Mouse (Mus musculus): ENCODE results near the gene Limk2. TPM values are rescaled to one million over a fixed set of nuclear protein-coding genes. Genes with fewer than 3 reads are reported as not detected.
A peak's percentile ranks its signal among the peaks of the same experiment; 100 is the strongest.

The Limk2 gene
- polyA plus RNA-seq, 1 experiment from 2014 or later: 74.8 TPM

DNA sequence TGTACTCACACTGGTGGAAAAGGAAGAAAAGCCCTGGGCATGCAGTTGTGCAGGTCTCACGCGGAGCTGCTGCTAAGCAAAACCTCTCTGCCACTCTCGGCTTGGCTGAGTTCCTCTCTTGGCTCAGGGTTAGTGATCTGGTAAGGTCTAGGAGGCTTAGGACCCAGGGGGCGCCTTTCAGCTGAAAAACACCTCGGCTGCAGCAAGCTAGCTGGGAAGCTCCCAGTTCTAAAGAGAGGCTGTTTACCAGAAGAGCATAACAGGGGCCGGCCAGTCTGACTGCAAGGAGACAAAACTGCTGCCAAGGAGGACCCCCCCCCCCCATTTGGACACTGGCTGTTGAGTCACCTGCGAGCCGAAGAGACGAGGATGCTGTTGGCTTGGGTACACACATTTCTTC lies 78.4 kb downstream of the Limk2 start:
- Histone ChIP-seq H3K4me2 (replicated peaks; ENCODE audit: low read depth, low read length) (peak overlapping the region; percentile 88), H3K36me3 (ENCODE audit: control insufficient read depth, insufficient read depth, low read length) (no peaks in the 10 kb centered on the region), H3K4me1 (replicated peaks; ENCODE audit: control insufficient read depth, insufficient read depth, low read length) (peaks cover 2% of the 10 kb centered on the region; the same call in 1 of the 2 replicates), H3K27me3 (ENCODE audit: control insufficient read depth, insufficient read depth, low read length) (no peaks in the 10 kb centered on the region), H3K9ac (ENCODE audit: low read depth, low read length) (peak overlapping the region; percentile 61), H3K4me3 (ENCODE audit: low read depth, low read length) (peak overlapping the region; percentile 40), H3K27ac (ENCODE audit: low read depth, low read length) (peak overlapping the region; percentile 30; the same call in 1 of the 2 replicates), H3K9me3 (ENCODE audit: control insufficient read depth, low read length) (no peaks in the 10 kb centered on the region)
- DNase-seq (ENCODE audit: low spot score) (peak; percentile 76), ATAC-seq (ENCODE audit: low FRiP score) (peak; percentile 9; the same call in 1 of the 2 replicates)
- WGBS: 4% methylated on average over 9 of the region's 9 CpGs

GRCm38 (mm10) chr11:3329891-3330451 lies 79.0 kb downstream of the Limk2 start, which contains the start of gene Pik3ip1:
TSS of gene Pik3ip1 (plus strand) at chr11:3330401.
- H3K4me2 ChIP-seq (replicated peaks; ENCODE audit: low read depth, low read length): peak within 1 kb of the TSS; percentile 88
- no peaks in the 10 kb centered on the region for H3K27me3 ChIP-seq (ENCODE audit: control insufficient read depth, insufficient read depth, low read length)
- H3K9me3 ChIP-seq (ENCODE audit: control insufficient read depth, low read length): no peaks in the 10 kb centered on the region
- DNase-seq (ENCODE audit: low spot score) (no peak), ATAC-seq (ENCODE audit: low FRiP score) (no peak)
- H3K36me3 ChIP-seq (ENCODE audit: control insufficient read depth, insufficient read depth, low read length): no peaks in the 10 kb centered on the region
- peak within 1 kb of the TSS; percentile 40 for H3K4me3 ChIP-seq (ENCODE audit: low read depth, low read length)
- peaks cover 2% of the 10 kb centered on the region; the same call in 1 of the 2 replicates for H3K4me1 ChIP-seq (replicated peaks; ENCODE audit: control insufficient read depth, insufficient read depth, low read length)
- peak within 1 kb of the TSS; percentile 61 for H3K9ac ChIP-seq (ENCODE audit: low read depth, low read length)
- peak within 1 kb of the TSS; percentile 30 for H3K27ac ChIP-seq (ENCODE audit: low read depth, low read length)

- no peak overlapping the region for H3K27ac ChIP-seq (ENCODE audit: low read depth, low read length)
- H3K9ac ChIP-seq (ENCODE audit: low read depth, low read length): no peak overlapping the region
- WGBS: 79% methylated on average over 11 of the region's 11 CpGs
- no peak overlapping the region for H3K4me3 ChIP-seq (ENCODE audit: low read depth, low read length)
- no peaks in the 10 kb centered on the region for H3K9me3 ChIP-seq (ENCODE audit: control insufficient read depth, low read length)
- ATAC-seq (ENCODE audit: low FRiP score) (no peak), DNase-seq (ENCODE audit: low spot score) (no peak)
- H3K4me1 ChIP-seq (replicated peaks; ENCODE audit: control insufficient read depth, insufficient read depth, low read length): peaks cover 2% of the 10 kb centered on the region; the same call in 1 of the 2 replicates
- no peaks in the 10 kb centered on the region for H3K27me3 ChIP-seq (ENCODE audit: control insufficient read depth, insufficient read depth, low read length)
- no peak overlapping the region for H3K4me2 ChIP-seq (replicated peaks; ENCODE audit: low read depth, low read length)
- H3K36me3 ChIP-seq (ENCODE audit: control insufficient read depth, insufficient read depth, low read length): no peaks in the 10 kb centered on the region
Observed at GRCm38 (mm10) chr11:3328806-3329775, 79.9 kb downstream of the Limk2 start.

DNA sequence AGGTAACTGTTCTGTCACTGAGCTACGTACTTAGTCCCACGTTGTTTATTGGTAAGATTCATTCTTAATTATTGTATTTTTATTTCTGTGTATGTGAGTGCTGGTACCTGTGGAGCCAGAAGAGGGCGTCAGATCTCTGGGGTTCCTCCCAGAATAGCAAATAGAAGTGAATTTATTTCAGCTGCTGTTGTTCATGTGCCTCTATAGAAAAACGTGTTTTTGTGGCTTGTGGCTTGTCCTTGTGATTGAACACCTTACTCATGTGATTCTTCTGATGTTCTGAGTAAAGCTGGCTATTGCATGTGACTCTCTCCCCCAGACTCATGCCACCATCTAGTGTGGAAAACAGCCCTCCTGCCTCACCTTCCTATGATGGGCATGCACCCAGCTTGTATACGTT lies 80.7 kb downstream of the Limk2 start:
- Histone ChIP-seq H3K4me3 (ENCODE audit: low read depth, low read length) (no peak overlapping the region), H3K4me2 (replicated peaks; ENCODE audit: low read depth, low read length) (no peak overlapping the region), H3K36me3 (ENCODE audit: control insufficient read depth, insufficient read depth, low read length) (no peaks in the 10 kb centered on the region), H3K9ac (ENCODE audit: low read depth, low read length) (no peak overlapping the region), H3K9me3 (ENCODE audit: control insufficient read depth, low read length) (no peaks in the 10 kb centered on the region), H3K27me3 (ENCODE audit: control insufficient read depth, insufficient read depth, low read length) (no peaks in the 10 kb centered on the region), H3K4me1 (replicated peaks; ENCODE audit: control insufficient read depth, insufficient read depth, low read length) (peaks cover 2% of the 10 kb centered on the region; the same call in 1 of the 2 replicates), H3K27ac (ENCODE audit: low read depth, low read length) (no peak overlapping the region)
- ATAC-seq (ENCODE audit: low FRiP score) (no peak), DNase-seq (ENCODE audit: low spot score) (no peak)
- 75% methylated on average over 5 of the region's 5 CpGs for WGBS

- no peaks in the 10 kb centered on the region for H3K27me3 ChIP-seq (ENCODE audit: control insufficient read depth, insufficient read depth, low read length)
- H3K4me2 ChIP-seq (replicated peaks; ENCODE audit: low read depth, low read length): no peak overlapping the region
- ATAC-seq (ENCODE audit: low FRiP score) (no peak), DNase-seq (ENCODE audit: low spot score) (no peak)
- 94% methylated on average over 3 of the region's 3 CpGs for WGBS
- no peaks in the 10 kb centered on the region for H3K4me1 ChIP-seq (replicated peaks; ENCODE audit: control insufficient read depth, insufficient read depth, low read length)
- no peak overlapping the region for H3K9ac ChIP-seq (ENCODE audit: low read depth, low read length)
- H3K9me3 ChIP-seq (ENCODE audit: control insufficient read depth, low read length): no peaks in the 10 kb centered on the region
- H3K27ac ChIP-seq (ENCODE audit: low read depth, low read length): no peak overlapping the region
- H3K36me3 ChIP-seq (ENCODE audit: control insufficient read depth, insufficient read depth, low read length): 0 out of 2 replicates have a peak, but pooled peaks cover 2% of the 10 kb centered on the region
- no peak overlapping the region for H3K4me3 ChIP-seq (ENCODE audit: low read depth, low read length)
Observed at GRCm38 (mm10) chr11:3318286-3318685, 90.7 kb downstream of the Limk2 start.

- H3K27ac ChIP-seq (ENCODE audit: low read depth, low read length): no peak overlapping the region
- WGBS: 27% methylated on average over 2 of the region's 2 CpGs
- no peaks in the 10 kb centered on the region for H3K27me3 ChIP-seq (ENCODE audit: control insufficient read depth, insufficient read depth, low read length)
- H3K4me3 ChIP-seq (ENCODE audit: low read depth, low read length): no peak overlapping the region
- no peak overlapping the region for H3K4me2 ChIP-seq (replicated peaks; ENCODE audit: low read depth, low read length)
- DNase-seq (ENCODE audit: low spot score) (peak; percentile 65), ATAC-seq (ENCODE audit: low FRiP score) (peak; percentile 71)
- H3K9ac ChIP-seq (ENCODE audit: low read depth, low read length): no peak overlapping the region
- H3K36me3 ChIP-seq (ENCODE audit: control insufficient read depth, insufficient read depth, low read length): peaks cover 16% of the 10 kb centered on the region
- no peaks in the 10 kb centered on the region for H3K4me1 ChIP-seq (replicated peaks; ENCODE audit: control insufficient read depth, insufficient read depth, low read length)
- H3K9me3 ChIP-seq (ENCODE audit: control insufficient read depth, low read length): no peaks in the 10 kb centered on the region
Observed at GRCm38 (mm10) chr11:3314148-3314547, 94.8 kb downstream of the Limk2 start.

GRCm38 (mm10) chr11:3313294-3313693 lies 95.7 kb downstream of the Limk2 start:
- WGBS: 96% methylated on average over 1 of the region's 1 CpGs
- no peak for DNase-seq (ENCODE audit: low spot score)
- Histone ChIP-seq H3K4me3 (ENCODE audit: low read depth, low read length) (no peak overlapping the region), H3K27me3 (ENCODE audit: control insufficient read depth, insufficient read depth, low read length) (no peaks in the 10 kb centered on the region), H3K9ac (ENCODE audit: low read depth, low read length) (no peak overlapping the region), H3K4me1 (replicated peaks; ENCODE audit: control insufficient read depth, insufficient read depth, low read length) (no peaks in the 10 kb centered on the region), H3K9me3 (ENCODE audit: control insufficient read depth, low read length) (no peaks in the 10 kb centered on the region), H3K4me2 (replicated peaks; ENCODE audit: low read depth, low read length) (no peak overlapping the region), H3K36me3 (ENCODE audit: control insufficient read depth, insufficient read depth, low read length) (peaks cover 16% of the 10 kb centered on the region), H3K27ac (ENCODE audit: low read depth, low read length) (no peak overlapping the region)
- no peak; the same call in 1 of the 2 replicates for ATAC-seq (ENCODE audit: low FRiP score)

DNA sequence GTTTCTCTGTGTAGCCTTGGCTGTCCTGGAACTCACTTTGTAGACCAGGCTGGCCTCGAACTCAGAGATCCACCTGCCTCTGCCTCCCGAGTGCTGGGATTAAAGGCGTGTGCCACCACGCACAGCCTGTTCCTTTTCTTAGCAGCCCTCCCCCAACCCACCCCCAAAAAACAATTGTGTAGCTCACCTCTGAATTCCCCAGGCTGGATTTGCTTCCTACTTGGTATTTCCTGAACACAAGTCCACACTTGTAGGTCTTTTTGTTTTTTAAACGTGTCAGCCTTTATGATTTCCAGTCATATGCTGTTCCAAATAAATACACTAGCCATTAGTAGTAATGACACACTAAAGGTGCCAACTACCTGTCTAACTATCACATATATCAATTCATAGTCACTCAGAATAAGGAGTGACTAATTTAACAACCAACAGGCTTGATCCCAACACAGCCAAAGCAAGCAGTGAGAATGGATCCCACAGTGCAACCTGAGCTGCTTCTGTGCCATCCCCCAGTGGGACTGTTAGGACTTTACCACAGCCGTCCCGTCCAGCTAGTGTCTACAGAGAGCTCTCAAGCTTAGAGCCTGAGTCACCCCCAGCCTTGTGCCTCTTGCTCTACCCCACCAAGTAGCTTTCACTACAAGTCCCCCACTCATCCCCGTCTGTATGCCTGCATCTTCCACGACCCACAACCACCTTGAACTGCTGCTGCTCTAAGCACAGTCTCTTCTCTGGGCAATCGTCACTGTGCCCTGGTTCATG lies 97.2 kb downstream of the Limk2 start:
- DNase-seq (ENCODE audit: low spot score): no peak

More for the DNA sequence above, 97.2 kb downstream of the Limk2 start:
- Histone ChIP-seq H3K9me3 (ENCODE audit: control insufficient read depth, low read length) (no peaks in the 10 kb centered on the region), H3K36me3 (ENCODE audit: control insufficient read depth, insufficient read depth, low read length) (peaks cover 26% of the 10 kb centered on the region), H3K4me2 (replicated peaks; ENCODE audit: low read depth, low read length) (no peak overlapping the region), H3K27ac (ENCODE audit: low read depth, low read length) (no peak overlapping the region), H3K4me1 (replicated peaks; ENCODE audit: control insufficient read depth, insufficient read depth, low read length) (no peaks in the 10 kb centered on the region), H3K27me3 (ENCODE audit: control insufficient read depth, insufficient read depth, low read length) (no peaks in the 10 kb centered on the region), H3K9ac (ENCODE audit: low read depth, low read length) (no peak overlapping the region), H3K4me3 (ENCODE audit: low read depth, low read length) (no peak overlapping the region)
- ATAC-seq (ENCODE audit: low FRiP score): no peak
- 85% methylated on average over 9 of the region's 10 CpGs for WGBS

Data from hindbrain, embryonic 11.5 days (tissue).